Mouse (Mus musculus) megakaryocyte, embryonic 14.5 days (primary cell): ENCODE measurements around the gene Spag7. TPM values are rescaled to one million over a fixed set of nuclear protein-coding genes. Genes with fewer than 3 reads are reported as not detected.

Source experiments
- H3K27me3 ChIP-seq: replicated peaks from 2 replicates; pipeline ENCODE3; 2012; ENCODE audit warnings: inconsistent platforms
- H3K36me3 ChIP-seq: replicated peaks from 2 replicates; pipeline ENCODE3; 2012; ENCODE audit warnings: low read length, inconsistent platforms, mixed read lengths
- H3K4me1 ChIP-seq: 2 replicates; pipeline ENCODE4 v1.6.1; 2012; ENCODE audit warnings: inconsistent platforms
- H3K4me3 ChIP-seq: replicated peaks from 2 replicates; pipeline ENCODE3; 2012; ENCODE audit warnings: moderate library complexity, mild to moderate bottlenecking, inconsistent platforms
- H3K9me3 ChIP-seq: 2 replicates; pipeline ENCODE4 v1.6.1; 2012; ENCODE audit warnings: inconsistent platforms
- FLI1 ChIP-seq: IDR thresholded peaks from 2 replicates; pipeline ENCODE4 v1.6.1; 2012; ENCODE audit warnings: low read length, inconsistent platforms, mixed read lengths
- GATA1 ChIP-seq: IDR thresholded peaks from 3 replicates; pipeline ENCODE4 v1.6.1; 2012; ENCODE audit warnings: mixed read lengths, low read length, inconsistent platforms, borderline replicate concordance
- polyA plus RNA-seq: library from polyadenylated mRNA; stranded (reverse); fragments of >175 nt; gene quantifications from 2 replicates; pipeline ENCODE4 v1.2.3, GENCODE M21; 2012; ENCODE audit warnings: low replicate concordance; ENCODE audit not compliant: insufficient read depth

Gene Spag7
- polyA plus RNA-seq, 1 experiment: 288 TPM

DNA sequence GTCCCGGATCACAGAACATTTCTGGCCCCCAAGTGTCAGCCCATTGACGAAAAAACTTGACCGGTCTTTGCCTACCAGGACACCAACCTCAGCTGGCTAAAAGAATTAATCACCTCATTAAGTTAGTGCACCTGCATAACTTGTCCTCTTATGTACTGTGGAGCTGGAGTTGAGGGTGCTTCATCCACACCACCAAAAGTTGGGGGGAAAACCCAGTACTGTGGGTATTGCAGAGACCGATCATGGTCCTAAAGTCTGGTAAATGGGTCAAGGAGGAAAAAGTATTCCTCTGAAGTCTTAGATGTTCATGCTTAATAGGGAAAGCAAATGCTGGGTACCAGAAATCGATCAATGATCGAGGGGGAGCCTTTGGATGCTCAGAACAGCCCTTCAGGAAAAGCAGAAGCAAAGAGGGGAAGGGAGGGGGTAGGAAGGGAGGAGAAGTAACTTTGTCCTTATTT, 16.3 kb downstream of the Spag7 start:
- no peak for TF ChIP-seq GATA1
- TF ChIP-seq FLI1: no peak
- H3K9me3 ChIP-seq: no peaks in the 10 kb centered on the region
- H3K27me3 ChIP-seq: no peaks in the 10 kb centered on the region
- peaks cover 73% of the 10 kb centered on the region for H3K4me1 ChIP-seq
- H3K4me3 ChIP-seq: peak overlapping the region; percentile 100
- H3K36me3 ChIP-seq: peaks cover 56% of the 10 kb centered on the region

DNA sequence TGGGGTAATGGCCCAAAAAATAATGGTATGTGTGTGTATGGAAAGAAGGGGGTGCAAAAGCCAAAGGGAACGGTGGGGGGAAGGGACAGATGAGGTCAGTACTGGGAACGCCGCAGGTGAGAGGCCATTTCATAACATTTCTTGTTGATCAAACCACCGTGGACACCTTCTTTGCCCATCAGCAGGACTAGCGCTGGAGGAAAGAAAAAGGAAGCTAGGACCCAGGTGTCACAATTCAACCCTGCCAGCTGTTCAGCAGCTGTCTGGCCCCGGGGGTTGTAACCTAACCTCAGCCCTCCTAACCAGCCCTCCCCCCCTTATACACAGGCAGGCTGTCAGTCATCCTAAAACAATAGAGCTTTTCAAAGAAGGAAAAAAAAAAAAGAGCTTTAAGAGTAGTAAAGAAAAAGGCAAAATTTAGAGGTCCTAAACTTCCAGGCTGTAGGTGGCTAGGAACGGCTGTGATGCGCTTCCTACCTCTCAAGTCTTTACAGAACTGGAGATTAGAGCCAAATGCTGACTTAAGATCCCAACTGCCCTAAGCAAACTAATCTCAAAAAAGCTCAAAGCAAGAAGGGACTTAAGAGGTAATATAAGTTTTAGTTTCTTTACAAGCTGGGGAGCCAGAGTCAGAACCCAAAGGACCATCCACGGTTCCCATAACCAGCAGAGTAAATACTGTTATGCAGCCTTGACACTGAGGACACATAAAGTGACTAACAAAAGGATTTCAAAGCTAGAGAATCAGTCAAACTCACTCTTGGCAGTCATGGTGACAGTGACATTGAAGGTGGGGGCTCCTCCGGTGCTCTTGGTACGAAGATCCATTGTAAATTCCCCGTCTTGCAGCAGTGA, 17.0 kb downstream of the Spag7 start:
- peaks cover 59% of the 10 kb centered on the region for H3K36me3 ChIP-seq
- peak overlapping the region; percentile 100 for H3K4me3 ChIP-seq
- TF ChIP-seq GATA1: no peak
- TF ChIP-seq FLI1: no peak
- peaks cover 66% of the 10 kb centered on the region for H3K4me1 ChIP-seq
- H3K9me3 ChIP-seq: no peaks in the 10 kb centered on the region
- H3K27me3 ChIP-seq: no peaks in the 10 kb centered on the region

DNA sequence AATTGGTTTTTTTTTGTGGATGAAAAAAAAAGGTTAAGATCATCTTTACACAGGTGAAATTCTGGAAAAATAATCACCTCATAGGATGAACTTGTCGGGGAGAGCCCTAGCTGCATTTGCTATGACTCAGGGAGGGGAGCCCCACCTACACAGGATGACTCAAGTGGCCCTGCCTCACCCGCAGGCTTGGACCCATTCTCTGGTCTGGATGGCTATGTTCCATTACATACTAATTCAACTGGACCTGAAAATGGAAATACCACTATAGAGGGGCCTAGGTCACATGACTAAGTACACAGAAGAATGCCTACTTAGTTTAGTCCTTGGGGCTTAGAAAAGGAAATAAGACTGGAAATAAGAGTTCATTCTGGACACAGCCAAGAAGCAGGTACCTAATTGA, 17.8 kb downstream of the Spag7 start:
- no peaks in the 10 kb centered on the region for H3K9me3 ChIP-seq
- peaks cover 61% of the 10 kb centered on the region for H3K4me1 ChIP-seq
- peaks cover 59% of the 10 kb centered on the region for H3K36me3 ChIP-seq
- TF ChIP-seq GATA1 (no peak), FLI1 (no peak)
- H3K27me3 ChIP-seq: no peaks in the 10 kb centered on the region
- peak overlapping the region; percentile 100 for H3K4me3 ChIP-seq

DNA sequence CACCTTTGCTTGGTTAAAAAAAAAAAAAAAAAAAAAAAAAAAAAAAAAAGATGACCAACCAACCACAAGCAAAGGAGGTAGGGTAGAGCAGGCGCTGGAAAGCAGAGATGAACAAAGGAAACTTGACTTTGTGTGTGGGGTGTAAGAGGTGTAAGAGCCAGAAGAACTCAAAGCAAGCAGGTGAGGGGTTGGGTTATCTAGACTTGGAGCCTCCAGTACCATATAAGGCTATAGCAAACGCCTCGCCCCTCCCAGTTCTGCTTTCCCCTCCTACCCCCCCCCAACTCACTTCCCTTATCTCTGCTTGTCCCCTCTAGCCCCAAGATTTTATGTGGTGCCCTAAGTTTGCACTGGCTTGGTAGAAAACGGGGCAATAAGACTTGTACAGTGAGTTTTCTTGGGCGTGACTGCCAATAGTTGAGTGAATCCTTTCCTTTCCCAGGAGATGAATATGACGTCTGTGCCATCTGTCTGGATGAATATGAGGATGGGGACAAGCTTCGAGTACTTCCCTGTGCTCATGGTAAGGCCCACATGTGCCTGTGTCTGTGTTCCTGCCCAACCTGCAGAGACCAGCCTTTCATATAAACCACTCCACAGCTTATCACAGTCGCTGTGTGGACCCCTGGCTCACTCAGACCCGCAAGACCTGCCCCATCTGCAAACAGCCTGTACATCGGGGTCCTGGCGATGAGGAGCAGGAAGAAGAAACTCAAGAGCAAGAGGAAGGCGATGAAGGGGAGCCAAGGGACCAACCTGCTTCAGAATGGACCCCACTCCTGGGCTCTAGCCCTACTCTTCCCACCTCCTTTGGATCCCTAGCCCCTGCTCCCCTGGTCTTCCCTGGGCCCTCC, 18.7 kb downstream of the Spag7 start:
- Histone ChIP-seq H3K4me1 (peaks cover 60% of the 10 kb centered on the region), H3K36me3 (peaks cover 66% of the 10 kb centered on the region), H3K4me3 (peak overlapping the region; percentile 100), H3K9me3 (no peaks in the 10 kb centered on the region), H3K27me3 (no peaks in the 10 kb centered on the region)
- no peak for TF ChIP-seq FLI1
- no peak for TF ChIP-seq GATA1

DNA sequence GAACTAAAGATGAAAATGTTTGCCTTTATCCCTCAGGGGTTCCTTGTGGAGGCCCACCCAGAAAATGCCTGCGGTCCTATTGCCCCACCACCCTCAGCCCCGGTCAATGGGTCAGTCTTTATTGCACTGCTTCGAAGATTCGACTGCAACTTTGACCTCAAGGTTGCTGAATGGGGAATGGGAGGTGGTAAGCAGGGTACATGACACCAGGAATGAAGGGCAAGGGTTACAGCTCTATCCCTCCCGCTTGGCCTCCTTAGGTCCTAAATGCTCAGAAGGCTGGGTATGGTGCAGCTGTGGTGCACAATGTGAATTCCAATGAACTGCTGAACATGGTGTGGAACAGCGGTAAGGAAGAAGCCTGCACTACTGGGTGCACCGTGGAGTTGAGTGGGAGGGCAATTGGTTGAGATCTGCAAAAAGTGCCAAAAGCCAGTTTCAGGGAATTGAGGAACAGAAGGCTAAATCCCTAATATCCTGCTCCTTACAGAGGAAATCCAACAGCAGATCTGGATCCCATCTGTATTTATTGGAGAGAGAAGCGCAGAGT, 20.0 kb downstream of the Spag7 start:
- TF ChIP-seq GATA1 (no peak), FLI1 (no peak)
- Histone ChIP-seq H3K4me1 (peaks cover 68% of the 10 kb centered on the region), H3K36me3 (peaks cover 79% of the 10 kb centered on the region), H3K4me3 (peak overlapping the region; percentile 93), H3K9me3 (no peaks in the 10 kb centered on the region), H3K27me3 (no peaks in the 10 kb centered on the region)

DNA sequence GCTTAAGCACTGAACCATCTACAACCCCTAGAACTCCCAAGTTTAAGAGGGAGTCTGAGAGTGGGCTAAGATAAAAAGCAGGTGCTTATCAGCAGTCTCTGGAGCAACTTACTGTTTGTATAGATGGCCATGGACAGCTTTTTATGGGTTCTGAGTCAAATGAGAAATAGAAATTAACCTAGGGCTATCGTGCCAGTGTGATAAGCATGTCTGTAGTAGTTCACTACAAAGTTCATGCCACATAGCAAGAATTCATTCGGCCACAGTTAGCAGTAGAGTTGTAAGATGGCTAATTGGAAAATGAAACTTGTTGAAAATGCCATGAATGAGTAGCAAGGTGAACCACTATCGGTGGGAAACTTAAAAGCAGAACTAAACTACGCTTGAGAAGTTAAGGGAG, 20.7 kb downstream of the Spag7 start:
- no peak for TF ChIP-seq FLI1
- peaks cover 84% of the 10 kb centered on the region for H3K36me3 ChIP-seq
- H3K4me1 ChIP-seq: peaks cover 73% of the 10 kb centered on the region
- no peaks in the 10 kb centered on the region for H3K9me3 ChIP-seq
- peak overlapping the region; percentile 93 for H3K4me3 ChIP-seq
- H3K27me3 ChIP-seq: no peaks in the 10 kb centered on the region

DNA sequence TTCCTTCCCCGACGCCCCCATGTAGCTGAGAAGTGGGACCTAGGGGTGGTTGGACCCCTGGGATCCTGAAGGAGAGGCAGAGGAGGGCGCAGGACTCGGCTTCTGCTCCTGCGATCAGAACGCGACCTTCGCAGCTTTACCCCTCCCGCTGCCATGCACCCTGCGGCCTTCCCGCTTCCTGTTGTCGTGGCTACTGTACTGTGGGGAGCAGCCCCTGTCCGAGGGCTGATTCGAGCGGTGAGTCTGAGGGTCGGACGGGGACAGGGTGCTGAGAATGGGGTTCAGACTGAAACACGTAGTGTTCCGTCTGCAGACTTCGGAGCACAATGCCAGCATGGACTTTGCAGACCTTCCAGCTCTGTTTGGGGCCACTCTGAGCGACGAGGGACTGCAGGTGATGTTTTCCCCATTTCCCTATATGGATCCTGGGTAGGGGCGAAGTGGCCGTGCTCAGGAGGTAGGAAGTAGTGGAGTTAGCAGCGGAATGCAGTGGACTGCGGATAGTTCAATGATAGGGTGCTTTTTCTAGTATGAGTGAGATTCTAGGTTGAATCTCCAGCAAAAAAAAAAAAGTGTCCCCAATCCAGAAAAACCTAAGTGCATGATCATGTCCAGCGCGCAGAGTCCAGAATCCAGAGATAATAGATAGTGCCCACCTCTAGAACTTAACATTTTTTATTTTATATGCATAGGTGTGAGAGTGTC, 21.3 kb downstream of the Spag7 start:
- Histone ChIP-seq H3K36me3 (peaks cover 86% of the 10 kb centered on the region), H3K4me3 (peak overlapping the region; percentile 93), H3K9me3 (no peaks in the 10 kb centered on the region), H3K27me3 (no peaks in the 10 kb centered on the region), H3K4me1 (peaks cover 78% of the 10 kb centered on the region)
- TF ChIP-seq GATA1: no peak
- TF ChIP-seq FLI1: 0 out of 2 replicates have a peak, but pooled peaks have one; percentile 2

DNA sequence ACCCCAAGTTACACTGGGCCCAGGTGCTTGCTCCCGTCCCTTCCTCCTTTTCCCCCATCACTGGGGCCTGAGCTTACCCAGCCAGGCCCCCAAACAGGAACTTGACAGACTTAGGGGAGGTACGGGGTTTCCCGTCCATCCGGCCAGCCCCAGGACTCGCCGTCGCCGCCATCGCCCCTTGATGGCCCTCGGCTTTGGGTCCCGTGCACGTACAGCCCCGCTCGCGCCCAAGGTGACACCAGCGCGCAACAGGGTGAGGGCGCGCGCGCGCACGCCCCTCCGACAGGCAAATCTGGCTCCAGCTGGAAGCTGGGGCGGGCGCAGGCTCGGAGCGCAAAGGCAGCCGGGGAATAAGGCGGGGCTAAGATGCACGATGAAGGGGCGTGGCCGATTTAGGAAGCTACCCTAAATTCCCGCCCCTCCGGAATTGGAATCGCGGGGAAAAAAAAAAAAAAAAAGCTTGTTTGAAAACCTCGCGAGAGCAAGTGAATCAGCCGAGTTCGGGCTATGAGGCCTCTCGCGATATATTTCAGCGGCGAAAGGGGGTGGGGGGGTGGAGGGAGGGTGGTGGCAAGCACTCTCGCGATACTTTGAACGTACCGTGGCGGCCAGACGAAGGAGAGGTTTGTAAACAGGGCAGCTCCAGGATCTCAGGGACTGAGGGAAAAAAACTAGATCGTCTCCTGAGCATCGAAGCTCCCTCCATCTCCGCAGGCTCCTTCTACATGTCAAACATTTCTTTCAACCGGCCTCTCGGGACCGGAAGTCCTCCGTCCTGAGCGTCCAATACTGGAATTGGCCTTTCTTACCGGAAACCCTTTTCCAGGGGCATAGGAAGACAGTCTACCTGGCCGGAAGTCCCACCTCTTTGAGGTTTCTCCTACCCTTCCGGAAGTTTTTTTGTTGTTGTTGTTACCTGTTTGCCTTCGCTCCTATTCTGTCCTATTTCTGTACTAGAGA, 22.2 kb downstream of the Spag7 start, which contains the start of the genes Rnf167 and Slc25a11:
Gene Rnf167, plus strand, starts transcription at position 545 of the 960 bp plus-strand sequence.
Gene Slc25a11, minus strand, starts transcription at position 789 of the 960 bp plus-strand sequence.
- H3K4me1 ChIP-seq: peaks cover 73% of the 10 kb centered on the region
- peaks cover 86% of the 10 kb centered on the region for H3K36me3 ChIP-seq
- TF ChIP-seq FLI1 (peak; percentile 42; the same call in 1 of the 2 replicates), GATA1 (no peak)
- no peaks in the 10 kb centered on the region for H3K27me3 ChIP-seq
- H3K9me3 ChIP-seq: no peaks in the 10 kb centered on the region
- peak within 1 kb of the TSS; percentile 93 for H3K4me3 ChIP-seq

DNA sequence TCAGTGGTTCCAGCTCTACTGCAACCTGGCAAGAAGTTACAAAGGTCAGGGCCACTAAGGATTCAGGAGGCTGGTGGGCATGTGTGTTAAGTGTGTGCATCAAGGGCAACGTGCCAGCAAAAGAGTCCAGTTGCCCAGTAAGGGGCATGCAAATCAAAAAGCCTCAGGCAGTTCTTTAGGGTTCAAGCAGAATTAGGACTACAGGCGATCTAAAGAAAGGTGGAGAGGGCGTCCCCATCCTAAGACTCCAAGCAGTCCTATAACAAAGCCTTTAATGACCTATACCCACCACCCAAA, 23.0 kb downstream of the Spag7 start:
- no peaks in the 10 kb centered on the region for H3K9me3 ChIP-seq
- no peak for TF ChIP-seq GATA1
- TF ChIP-seq FLI1: no peak
- peaks cover 84% of the 10 kb centered on the region for H3K36me3 ChIP-seq
- H3K4me3 ChIP-seq: peak overlapping the region; percentile 93
- no peaks in the 10 kb centered on the region for H3K27me3 ChIP-seq
- peaks cover 71% of the 10 kb centered on the region for H3K4me1 ChIP-seq
